Mouse (Mus musculus) activated CD4-positive, CD25-positive, alpha-beta regulatory T cell, adult 4 months (primary cell): ENCODE measurements around the gene Ostn. TPM values are rescaled to one million over a fixed set of nuclear protein-coding genes. Genes with fewer than 3 reads are reported as not detected.

Source experiments
- ATAC-seq: one replicate; pipeline ENCODE4 v1.8.0; 2017
- polyA plus RNA-seq, 2 experiments: library from polyadenylated mRNA; unstranded; fragments of 100-300 nt; shearing (Covaris generic); gene quantifications; one replicate each; pipeline ENCODE4 v1.2.1; 2017

The Ostn gene
- polyA plus RNA-seq, 2 experiments from 2014 or later: 0.24 TPM; not detected in 1

- ATAC-seq: peak; percentile 60
These were observed 80.6 kb downstream of the Ostn start for GRCm38 (mm10) chr16:27387634-27388611.

DNA sequence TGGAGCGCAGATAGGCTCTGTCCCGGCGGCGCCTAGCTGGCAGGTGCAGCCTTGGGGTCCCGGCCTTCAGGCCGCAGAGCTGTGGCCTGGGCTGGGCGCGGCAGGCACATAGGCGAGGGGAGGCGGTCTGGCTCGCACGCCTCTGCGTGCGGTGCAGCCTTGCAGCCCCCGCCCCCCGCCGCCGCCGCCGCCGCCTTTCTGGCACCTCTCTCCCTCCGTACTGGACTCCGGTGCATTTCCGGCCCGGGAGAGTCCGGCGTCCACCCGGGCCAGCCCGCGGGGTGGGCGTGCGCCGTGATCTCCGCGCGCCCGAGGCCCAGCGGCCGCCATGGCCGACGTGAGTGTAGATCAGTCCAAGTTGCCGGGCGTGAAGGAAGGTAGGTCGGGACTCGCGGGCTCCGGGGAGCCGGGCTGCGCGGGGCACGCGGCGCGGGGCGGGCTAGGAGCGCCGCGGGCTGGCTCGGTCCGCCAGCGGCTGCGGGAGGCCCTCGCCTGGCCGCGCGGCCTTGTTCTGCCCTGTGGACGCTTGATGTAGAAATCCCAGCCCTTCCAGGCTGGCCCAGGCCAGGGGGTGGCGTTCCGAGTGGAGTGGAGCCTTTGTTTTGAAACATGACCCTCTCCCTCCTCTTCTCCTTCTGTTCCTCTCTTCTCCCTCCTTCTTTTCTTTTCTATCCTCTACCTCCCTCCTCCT is 81.6 kb downstream of the Ostn start, which contains the start of gene Ccdc50:
Gene Ccdc50 (plus strand): TSS at position 109 of the 691 bp plus-strand sequence.
- ATAC-seq: peak; percentile 43

GRCm38 (mm10) chr16:27389534-27390282 is 82.4 kb downstream of the Ostn start:
- no peak for ATAC-seq

DNA sequence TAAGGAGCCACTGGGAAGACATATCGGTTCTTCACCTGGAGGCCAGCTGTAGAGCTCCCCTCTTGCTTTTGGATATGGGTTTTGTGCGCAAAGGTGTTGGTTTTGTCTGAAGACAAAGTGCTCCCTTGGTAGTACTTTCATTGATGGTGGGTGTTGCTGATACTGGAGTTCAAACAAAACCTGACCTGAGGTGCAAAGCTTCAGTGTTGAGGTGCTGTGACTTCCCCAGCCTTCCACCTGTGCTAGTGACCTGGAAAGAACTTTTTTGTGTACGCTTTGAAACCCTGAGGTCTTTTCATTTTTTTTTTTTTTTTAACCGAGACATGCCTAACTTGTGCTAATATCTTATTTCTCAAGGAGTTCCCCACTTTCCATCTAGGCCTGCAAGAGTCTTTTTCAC is 83.0 kb downstream of the Ostn start:
- no peak for ATAC-seq

DNA sequence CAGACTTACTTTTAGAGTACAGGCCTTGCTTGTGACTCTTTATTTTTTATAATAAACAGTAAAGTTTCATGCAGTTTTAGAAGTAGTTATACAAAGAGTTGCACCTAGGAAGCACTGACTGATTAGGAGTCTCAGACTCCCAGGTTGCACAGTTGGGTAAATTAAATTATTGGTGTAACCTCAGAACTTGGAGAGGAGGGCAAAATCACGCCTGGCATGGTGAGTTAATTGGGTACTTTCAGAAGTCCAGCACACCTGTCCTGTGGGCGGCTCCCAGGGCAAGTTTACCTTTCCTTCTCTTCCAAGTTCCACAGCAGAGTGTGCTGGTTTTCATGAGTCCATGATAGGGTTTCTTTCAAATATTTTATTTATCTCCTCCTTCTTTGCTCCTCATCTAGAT is 84.6 kb downstream of the Ostn start:
- ATAC-seq: no peak

DNA sequence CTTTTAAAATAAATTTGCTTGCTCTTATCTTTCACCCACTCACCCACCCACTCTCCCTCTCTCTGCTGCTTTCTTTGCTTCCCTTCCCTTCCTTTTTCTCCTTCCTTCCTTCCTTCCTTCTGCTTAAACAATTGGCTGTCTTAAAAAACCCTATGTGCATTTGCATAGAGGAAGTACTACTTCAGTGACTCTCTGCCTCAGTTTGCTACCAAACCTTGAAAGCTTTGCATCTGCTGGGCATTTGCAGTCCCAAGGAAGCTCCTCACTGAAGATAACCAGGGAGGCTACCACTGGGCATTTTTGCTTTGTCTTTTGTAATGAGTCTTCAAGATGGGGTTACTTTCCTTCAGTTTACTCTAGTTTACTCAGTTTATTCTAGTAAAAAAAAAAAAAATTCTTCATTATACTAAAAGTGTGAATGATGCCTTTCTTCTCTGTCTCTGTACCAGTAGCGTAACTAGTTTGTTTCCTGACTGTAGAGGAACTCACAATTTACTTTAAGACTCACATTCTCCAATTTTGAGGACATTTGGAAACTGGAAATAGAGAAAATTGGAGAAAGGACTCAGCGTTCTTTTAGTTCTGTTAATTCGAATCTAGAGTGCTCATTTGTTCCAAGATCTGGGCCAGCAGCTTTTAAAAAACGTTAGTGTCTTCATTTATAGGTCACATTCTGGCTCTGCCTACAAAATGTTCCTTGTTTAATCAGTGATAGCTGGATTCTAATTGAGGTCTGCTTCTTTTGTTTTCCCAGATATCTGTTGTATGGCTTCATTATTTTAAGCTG is 88.2 kb downstream of the Ostn start:
- no peak for ATAC-seq

GRCm38 (mm10) chr16:27396951-27397350 is 89.7 kb downstream of the Ostn start:
- ATAC-seq: no peak

GRCm38 (mm10) chr16:27399026-27399718 is 91.9 kb downstream of the Ostn start:
- no peak for ATAC-seq

GRCm38 (mm10) chr16:27399719-27400253 is 92.5 kb downstream of the Ostn start:
- no peak for ATAC-seq

Other genes with a start within 250 kb of the Ostn start
- gene Uts2b, start 62.8 kb downstream of the Ostn start, polyA plus RNA-seq: not detected
- gene Ccdc50, start 81.4 kb downstream of the Ostn start, polyA plus RNA-seq: 10 to 100 TPM; 24.1 to 32.8 TPM